Mouse (Mus musculus) kidney, embryonic 16.5 days (tissue): ENCODE measurements around the gene Adcy9. TPM values are rescaled to one million over a fixed set of nuclear protein-coding genes. Genes with fewer than 3 reads are reported as not detected.

Experiments
- ATAC-seq: fragments of 200-750 bp; cut with Nextera tagmentation; 2 replicates; pipeline ENCODE4 v1.8.0; 2017; ENCODE audit warnings: moderate TSS enrichment; ENCODE audit not compliant: low FRiP score, low TSS enrichment
- H3K27ac ChIP-seq: fragments of 300-500 bp; sonication (generic); 2 replicates; pipeline ENCODE4 v1.5.1; 2014; ENCODE audit warnings: low read length
- H3K27me3 ChIP-seq: fragments of 300-500 bp; sonication (generic); 2 replicates; pipeline ENCODE4 v1.6.1; 2014; ENCODE audit warnings: low read length, control low read depth, mixed read lengths; ENCODE audit not compliant: insufficient read depth
- H3K36me3 ChIP-seq: fragments of 300-500 bp; sonication (generic); 2 replicates; pipeline ENCODE4 v1.6.1; 2014; ENCODE audit warnings: low read length, control low read depth, mixed read lengths; ENCODE audit not compliant: insufficient read depth
- H3K4me1 ChIP-seq: fragments of 300-500 bp; sonication (generic); 2 replicates; pipeline ENCODE4 v1.6.1; 2014; ENCODE audit warnings: low read length, control low read depth, mixed read lengths; ENCODE audit not compliant: insufficient read depth
- H3K4me2 ChIP-seq: fragments of 300-500 bp; sonication (generic); replicated peaks from 2 replicates; pipeline ENCODE4 v1.6.1; 2014; ENCODE audit warnings: low read depth, low read length
- H3K4me3 ChIP-seq: fragments of 300-500 bp; sonication (generic); 2 replicates; pipeline ENCODE4 v1.5.1; 2014; ENCODE audit warnings: mild to moderate bottlenecking, low read length
- H3K9ac ChIP-seq: fragments of 300-500 bp; sonication (generic); replicated peaks from 2 replicates; pipeline ENCODE4 v1.6.1; 2014; ENCODE audit warnings: low read length
- H3K9me3 ChIP-seq: fragments of 300-500 bp; sonication (generic); 2 replicates; pipeline ENCODE4 v1.6.1; 2016; ENCODE audit warnings: low read length, control low read depth
- WGBS: fragments of 180-500 bp; shearing (Covaris S2); extraction: QIAGEN DNeasy Blood & Tissue Kit; methylation state at CpG from one replicate; pipeline ENCODE4 v1.1.7; 2014; 5-methylcytosine and 5-hydroxymethylcytosine counted together
- polyA plus RNA-seq: library from polyadenylated mRNA; unstranded; fragments of >200 nt; fragmentation: Nextera tagmentation; extraction: Ambion mirVana; gene quantifications from 2 replicates; pipeline ENCODE4 v1.2.1, GENCODE M21; 2015

Gene Adcy9
- polyA plus RNA-seq, 1 experiment from 2014 or later: 1.1 TPM

GRCm38 (mm10) chr16:4283267-4283851, 136.9 kb downstream of the Adcy9 start:
- ATAC-seq: no peak
- WGBS: 89% methylated on average over 11 of the region's 11 CpGs
- Histone ChIP-seq H3K4me3 (no peak overlapping the region), H3K27me3 (no peaks in the 10 kb centered on the region), H3K4me2 (no peak overlapping the region), H3K4me1 (no peaks in the 10 kb centered on the region), H3K9me3 (no peaks in the 10 kb centered on the region), H3K27ac (no peak overlapping the region), H3K36me3 (no peaks in the 10 kb centered on the region), H3K9ac (no peak overlapping the region)

DNA sequence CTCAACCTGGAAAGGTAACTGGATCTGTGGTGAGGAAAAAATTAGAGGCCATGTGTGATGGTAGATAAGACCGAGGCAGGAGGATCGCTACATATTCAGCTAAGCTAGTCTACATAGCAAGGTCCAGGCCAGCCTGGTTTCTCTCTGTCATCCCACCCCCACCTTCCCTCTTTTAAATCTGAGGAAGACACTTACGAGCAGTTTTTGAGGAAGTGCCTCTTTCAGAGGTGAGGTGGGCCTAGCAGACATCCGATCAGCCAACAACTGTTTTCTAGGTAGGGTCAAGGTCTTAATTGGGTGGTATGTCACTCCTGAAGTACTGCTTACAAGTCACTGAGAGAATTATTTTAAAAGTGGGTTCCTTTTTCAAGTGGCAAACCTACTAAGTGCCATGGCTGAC, 138.8 kb downstream of the Adcy9 start:
- no peaks in the 10 kb centered on the region for H3K36me3 ChIP-seq
- H3K27ac ChIP-seq: no peak overlapping the region
- ATAC-seq: no peak
- WGBS: 80% methylated on average over 4 of the region's 4 CpGs
- no peaks in the 10 kb centered on the region for H3K9me3 ChIP-seq
- H3K4me1 ChIP-seq: no peaks in the 10 kb centered on the region
- no peak overlapping the region for H3K4me3 ChIP-seq
- H3K4me2 ChIP-seq: no peak overlapping the region
- H3K9ac ChIP-seq: no peak overlapping the region
- no peaks in the 10 kb centered on the region for H3K27me3 ChIP-seq

GRCm38 (mm10) chr16:4280949-4281348, 139.3 kb downstream of the Adcy9 start:
- Histone ChIP-seq H3K9me3 (no peaks in the 10 kb centered on the region), H3K4me1 (no peaks in the 10 kb centered on the region), H3K27ac (no peak overlapping the region), H3K9ac (no peak overlapping the region), H3K36me3 (no peaks in the 10 kb centered on the region), H3K27me3 (no peaks in the 10 kb centered on the region), H3K4me2 (no peak overlapping the region), H3K4me3 (no peak overlapping the region)
- no peak for ATAC-seq
- WGBS: 87% methylated on average over 9 of the region's 9 CpGs

GRCm38 (mm10) chr16:4279601-4280000, 140.7 kb downstream of the Adcy9 start:
- no peak overlapping the region for H3K9ac ChIP-seq
- no peak overlapping the region for H3K4me3 ChIP-seq
- H3K4me2 ChIP-seq: no peak overlapping the region
- no peaks in the 10 kb centered on the region for H3K36me3 ChIP-seq
- H3K27ac ChIP-seq: no peak overlapping the region
- no peaks in the 10 kb centered on the region for H3K4me1 ChIP-seq
- 73% methylated on average over 3 of the region's 3 CpGs for WGBS
- ATAC-seq: no peak
- no peaks in the 10 kb centered on the region for H3K9me3 ChIP-seq
- no peaks in the 10 kb centered on the region for H3K27me3 ChIP-seq

DNA sequence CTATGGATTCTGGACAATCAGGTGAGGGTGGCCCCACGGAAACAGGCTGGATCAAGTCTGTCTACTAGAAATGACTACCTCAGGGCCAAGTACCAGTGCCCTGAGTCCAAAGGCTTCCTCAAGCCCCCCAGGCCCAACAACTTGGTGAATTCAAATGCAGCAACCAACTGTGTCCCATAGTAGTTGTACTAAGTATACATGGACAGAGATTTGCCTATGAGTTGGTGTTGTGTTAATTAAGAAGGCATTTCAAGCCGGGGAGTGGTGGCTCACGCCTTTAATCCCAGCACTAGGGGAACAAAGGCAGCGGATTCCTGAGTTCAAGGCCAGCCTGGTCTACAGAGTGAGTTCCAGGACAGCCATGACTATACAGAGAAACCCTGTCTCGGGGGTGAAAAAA, 143.7 kb downstream of the Adcy9 start:
- no peaks in the 10 kb centered on the region for H3K27me3 ChIP-seq
- 88% methylated on average over 5 of the region's 5 CpGs for WGBS
- no peak overlapping the region for H3K4me3 ChIP-seq
- H3K9ac ChIP-seq: no peak overlapping the region
- H3K4me2 ChIP-seq: no peak overlapping the region
- peaks cover 11% of the 10 kb centered on the region for H3K4me1 ChIP-seq
- no peaks in the 10 kb centered on the region for H3K36me3 ChIP-seq
- H3K9me3 ChIP-seq: no peaks in the 10 kb centered on the region
- no peak overlapping the region for H3K27ac ChIP-seq
- ATAC-seq: no peak

DNA sequence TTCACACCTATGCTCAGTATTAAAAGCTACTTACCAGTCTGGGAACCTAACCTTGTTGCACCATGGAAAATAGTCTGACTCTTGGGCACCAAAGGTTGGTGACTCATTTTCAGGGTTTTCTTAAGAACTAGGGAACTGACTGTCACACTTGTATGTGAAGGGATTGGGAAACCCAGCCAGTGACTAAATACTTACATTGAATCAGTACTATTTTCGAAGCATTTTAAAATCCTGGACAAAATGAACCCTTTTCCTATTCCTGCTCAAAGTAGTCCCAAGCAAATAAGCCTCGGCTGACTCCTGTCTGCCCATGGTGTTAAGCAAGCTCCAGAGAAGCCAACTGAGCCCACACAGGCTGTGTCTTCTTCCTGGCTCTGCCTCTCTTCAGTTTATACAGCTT, 144.1 kb downstream of the Adcy9 start:
- ATAC-seq: no peak
- H3K9ac ChIP-seq: no peak overlapping the region
- 82% methylated on average over 2 of the region's 2 CpGs for WGBS
- no peak overlapping the region for H3K27ac ChIP-seq
- no peak overlapping the region for H3K4me3 ChIP-seq
- H3K36me3 ChIP-seq: no peaks in the 10 kb centered on the region
- H3K4me1 ChIP-seq: peaks cover 16% of the 10 kb centered on the region
- H3K9me3 ChIP-seq: no peaks in the 10 kb centered on the region
- H3K4me2 ChIP-seq: no peak overlapping the region
- no peaks in the 10 kb centered on the region for H3K27me3 ChIP-seq

DNA sequence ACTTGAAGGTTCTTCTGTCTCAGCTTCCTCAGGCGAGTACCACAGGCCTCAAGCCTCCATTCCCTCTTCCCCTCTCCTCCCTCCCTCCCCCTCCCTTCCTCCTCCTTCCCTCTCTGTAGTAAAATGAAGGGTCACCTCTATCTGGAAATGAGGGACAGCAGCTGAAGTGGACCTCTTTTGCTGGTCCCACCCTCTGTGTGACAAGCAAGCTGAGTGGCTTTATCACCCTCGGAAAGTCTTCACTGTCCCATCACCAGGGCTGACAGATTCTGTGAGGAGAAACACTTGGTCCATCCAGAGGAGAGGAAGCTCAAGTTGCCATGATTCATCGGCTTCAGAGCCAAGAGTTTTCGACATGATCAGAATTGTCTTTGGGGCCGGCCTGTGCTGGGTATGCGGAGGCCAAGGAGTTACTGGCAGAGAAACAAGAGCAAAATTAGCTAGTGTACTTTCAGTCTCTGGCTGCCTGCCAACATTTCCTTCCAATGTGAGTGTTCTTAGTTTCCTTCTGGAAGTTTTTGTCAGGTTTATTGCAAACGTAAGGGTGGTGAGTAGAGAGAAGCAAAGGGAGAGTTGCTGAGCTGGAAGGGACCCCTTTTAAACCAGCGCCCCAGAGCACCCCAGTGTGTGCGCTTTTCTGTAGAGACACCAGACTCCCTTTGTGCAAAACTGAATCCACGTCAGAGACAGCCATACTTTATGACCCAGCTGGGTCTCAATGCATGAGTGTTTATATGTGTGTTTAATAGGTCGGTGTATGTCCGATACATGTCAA, 146.4 kb downstream of the Adcy9 start:
- Histone ChIP-seq H3K27me3 (no peaks in the 10 kb centered on the region), H3K4me3 (no peak overlapping the region), H3K4me1 (peaks cover 16% of the 10 kb centered on the region), H3K27ac (peak overlapping the region; percentile 62), H3K4me2 (no peak overlapping the region), H3K36me3 (no peaks in the 10 kb centered on the region), H3K9me3 (no peaks in the 10 kb centered on the region), H3K9ac (no peak overlapping the region)
- peak; percentile 84 for ATAC-seq
- WGBS: 31% methylated on average over 12 of the region's 12 CpGs

- peaks cover 25% of the 10 kb centered on the region for H3K4me1 ChIP-seq
- no peak for ATAC-seq
- WGBS: 82% methylated on average over 3 of the region's 3 CpGs
- no peak overlapping the region for H3K9ac ChIP-seq
- no peaks in the 10 kb centered on the region for H3K36me3 ChIP-seq
- H3K4me3 ChIP-seq: no peak overlapping the region
- H3K4me2 ChIP-seq: no peak overlapping the region
- no peaks in the 10 kb centered on the region for H3K27me3 ChIP-seq
- H3K9me3 ChIP-seq: no peaks in the 10 kb centered on the region
- H3K27ac ChIP-seq: no peak overlapping the region
Observed at GRCm38 (mm10) chr16:4272254-4272653, 148.0 kb downstream of the Adcy9 start.

GRCm38 (mm10) chr16:4270911-4271310, 149.4 kb downstream of the Adcy9 start:
- no peak overlapping the region for H3K9ac ChIP-seq
- H3K36me3 ChIP-seq: no peaks in the 10 kb centered on the region
- 9% methylated on average over 1 of the region's 1 CpGs for WGBS
- H3K4me2 ChIP-seq: no peak overlapping the region
- ATAC-seq: peak; percentile 47; the same call in 1 of the 2 replicates
- H3K27ac ChIP-seq: no peak overlapping the region; the same call in 1 of the 2 replicates
- H3K4me3 ChIP-seq: no peak overlapping the region
- no peaks in the 10 kb centered on the region for H3K27me3 ChIP-seq
- no peaks in the 10 kb centered on the region for H3K9me3 ChIP-seq
- H3K4me1 ChIP-seq: peaks cover 25% of the 10 kb centered on the region
